Mouse (Mus musculus) neural tube, embryonic 11.5 days (tissue): ENCODE results near the gene Fam234b. TPM values are rescaled to one million over a fixed set of nuclear protein-coding genes. Genes with fewer than 3 reads are reported as not detected.

Source experiments
- ATAC-seq: fragments of 200-750 bp; cut with Nextera tagmentation; 2 replicates; pipeline ENCODE4 v1.8.0; 2017; ENCODE audit warnings: moderate number of reproducible peaks, mild to moderate bottlenecking, moderate TSS enrichment, moderate library complexity; ENCODE audit not compliant: insufficient read depth, low FRiP score, low TSS enrichment
- DNase-seq: peaks from one replicate; pipeline ENCODE4 v3.0.0-alpha.2; 2015; ENCODE audit warnings: low spot score
- H3K27ac ChIP-seq: fragments of 300-500 bp; sonication (generic); 2 replicates; pipeline ENCODE4 v1.5.1; 2014; ENCODE audit warnings: low read depth, mild to moderate bottlenecking, low read length
- H3K27me3 ChIP-seq: fragments of 300-500 bp; sonication (generic); 2 replicates; pipeline ENCODE4 v1.6.1; 2014; ENCODE audit warnings: mild to moderate bottlenecking, low read length, mixed read lengths; ENCODE audit not compliant: control insufficient read depth, insufficient read depth
- H3K36me3 ChIP-seq: fragments of 300-500 bp; sonication (generic); 2 replicates; pipeline ENCODE4 v1.6.1; 2014; ENCODE audit warnings: mild to moderate bottlenecking, low read length, moderate library complexity, mixed read lengths; ENCODE audit not compliant: control insufficient read depth, insufficient read depth
- H3K4me1 ChIP-seq: fragments of 300-500 bp; sonication (generic); 2 replicates; pipeline ENCODE4 v1.6.1; 2014; ENCODE audit warnings: low read length, mixed read lengths; ENCODE audit not compliant: control insufficient read depth, insufficient read depth
- H3K4me2 ChIP-seq: fragments of 300-500 bp; sonication (generic); 2 replicates; pipeline ENCODE4 v1.6.1; 2014; ENCODE audit warnings: low read depth, mild to moderate bottlenecking, moderate library complexity
- H3K4me3 ChIP-seq: fragments of 300-500 bp; sonication (generic); 2 replicates; pipeline ENCODE4 v1.5.1; 2014; ENCODE audit warnings: low read depth, low read length
- H3K9ac ChIP-seq: fragments of 300-500 bp; sonication (generic); 2 replicates; pipeline ENCODE4 v1.6.1; 2014; ENCODE audit warnings: mild to moderate bottlenecking, low read length
- H3K9me3 ChIP-seq: fragments of 300-500 bp; sonication (generic); 2 replicates; pipeline ENCODE4 v1.6.1; 2016; ENCODE audit warnings: low read length; ENCODE audit not compliant: control insufficient read depth
- WGBS: fragments of 180-500 bp; shearing (Covaris S2); extraction: QIAGEN DNeasy Blood & Tissue Kit; methylation state at CpG from one replicate; pipeline ENCODE4 v1.1.7; 2014; 5-methylcytosine and 5-hydroxymethylcytosine counted together
- polyA plus RNA-seq: library from polyadenylated mRNA; unstranded; fragments of >200 nt; fragmentation: Nextera tagmentation; extraction: Ambion mirVana; gene quantifications from 2 replicates; pipeline ENCODE4 v1.2.1, GENCODE M21; 2014

Gene Fam234b
- polyA plus RNA-seq, 1 experiment from 2014 or later: 41.3 TPM

DNA sequence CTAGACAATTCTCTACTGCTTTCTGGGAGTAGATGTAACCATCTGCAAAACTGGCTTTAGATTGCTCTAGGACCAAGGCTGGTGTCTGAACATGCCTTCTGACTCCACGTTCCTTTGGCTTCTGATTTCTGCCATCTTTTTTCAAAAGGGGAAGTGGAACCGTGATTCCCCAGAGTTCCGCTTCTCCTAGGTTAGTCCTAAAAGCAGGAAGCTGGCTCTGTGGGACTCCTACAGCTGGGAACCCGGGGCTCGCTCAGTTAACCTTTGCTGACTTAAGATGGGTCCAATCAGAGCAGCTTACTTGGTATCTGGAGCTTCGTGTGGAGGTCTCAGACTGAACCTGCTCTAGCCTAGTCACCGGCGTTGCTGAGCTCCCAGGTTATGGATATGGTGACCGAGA, 63.3 kb downstream of the Fam234b start:
- no peak overlapping the region for H3K4me3 ChIP-seq
- H3K9me3 ChIP-seq: no peaks in the 10 kb centered on the region
- H3K36me3 ChIP-seq: no peaks in the 10 kb centered on the region
- no peaks in the 10 kb centered on the region for H3K27me3 ChIP-seq
- WGBS: 89% methylated on average over 9 of the region's 9 CpGs
- H3K9ac ChIP-seq: no peak overlapping the region
- H3K4me1 ChIP-seq: no peaks in the 10 kb centered on the region
- ATAC-seq: no peak
- no peak for DNase-seq
- H3K27ac ChIP-seq: no peak overlapping the region
- H3K4me2 ChIP-seq: no peak overlapping the region

DNA sequence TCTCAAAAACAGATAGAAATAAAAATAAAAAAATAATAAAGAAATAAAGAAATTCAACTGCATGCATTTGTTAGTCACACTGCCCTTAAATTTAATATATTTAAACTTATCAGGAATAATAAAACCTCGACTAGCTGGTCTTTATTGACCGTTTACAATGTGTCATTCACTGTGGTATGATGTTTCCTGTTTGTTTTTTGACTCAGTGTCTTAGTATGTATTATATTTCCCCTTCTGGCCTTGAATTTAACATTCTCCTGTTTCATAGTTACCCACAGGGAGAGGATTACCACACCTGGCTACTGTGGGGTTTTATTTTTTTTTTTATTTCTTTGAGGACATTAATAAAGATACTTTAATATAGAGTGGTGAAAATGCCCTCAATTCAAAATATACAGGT, 64.8 kb downstream of the Fam234b start:
- Histone ChIP-seq H3K9me3 (no peaks in the 10 kb centered on the region), H3K9ac (no peak overlapping the region), H3K4me1 (no peaks in the 10 kb centered on the region), H3K36me3 (no peaks in the 10 kb centered on the region), H3K4me3 (no peak overlapping the region), H3K4me2 (no peak overlapping the region), H3K27me3 (no peaks in the 10 kb centered on the region), H3K27ac (no peak overlapping the region)
- DNase-seq: no peak
- 83% methylated on average over 2 of the region's 2 CpGs for WGBS
- no peak for ATAC-seq

DNA sequence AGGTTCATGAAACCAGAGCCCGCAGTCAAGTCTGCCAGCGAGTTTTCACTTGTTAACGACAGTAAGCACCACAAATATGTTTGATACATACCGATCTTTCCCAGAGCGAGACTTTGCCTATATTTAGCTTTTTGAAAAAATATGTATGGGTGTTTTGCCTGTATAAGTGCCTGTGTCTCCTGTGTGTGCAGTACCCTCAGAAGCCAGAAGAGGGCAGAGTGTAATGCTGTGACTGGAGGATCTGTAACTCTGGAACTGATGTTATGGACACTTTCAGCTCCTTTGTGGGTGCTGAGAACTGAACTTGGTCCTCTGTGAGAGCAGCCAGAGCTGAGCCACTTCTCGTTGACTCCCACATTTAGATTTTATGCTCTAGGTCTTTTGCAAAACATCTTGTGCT, 66.4 kb downstream of the Fam234b start:
- Histone ChIP-seq H3K9ac (no peak overlapping the region), H3K9me3 (no peaks in the 10 kb centered on the region), H3K4me2 (no peak overlapping the region), H3K36me3 (no peaks in the 10 kb centered on the region), H3K4me3 (no peak overlapping the region), H3K27ac (no peak overlapping the region), H3K27me3 (no peaks in the 10 kb centered on the region), H3K4me1 (no peaks in the 10 kb centered on the region)
- WGBS: 93% methylated on average over 6 of the region's 6 CpGs
- ATAC-seq (no peak), DNase-seq (no peak)

DNA sequence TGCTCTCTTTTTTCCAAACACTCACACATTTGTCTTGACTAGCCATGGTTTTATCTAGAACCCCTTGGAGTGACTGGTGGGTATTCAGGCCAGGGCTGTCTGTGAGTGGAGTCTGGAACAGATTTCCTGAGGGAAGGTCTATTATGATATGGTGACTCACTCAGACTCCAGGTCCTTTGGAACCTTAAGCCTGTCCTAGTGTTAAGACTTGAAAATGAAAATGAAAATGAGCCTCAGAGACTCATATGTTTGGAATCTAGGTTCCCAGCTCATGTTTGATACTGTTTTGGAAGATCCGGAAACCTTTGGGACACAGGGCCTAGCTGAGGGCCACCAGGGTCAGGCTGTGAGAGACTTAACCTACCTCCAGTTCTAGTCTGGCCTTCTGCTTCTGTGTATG, 68.3 kb downstream of the Fam234b start:
- H3K27me3 ChIP-seq: no peaks in the 10 kb centered on the region
- no peak overlapping the region for H3K4me2 ChIP-seq
- H3K27ac ChIP-seq: no peak overlapping the region
- H3K9ac ChIP-seq: no peak overlapping the region
- no peaks in the 10 kb centered on the region for H3K9me3 ChIP-seq
- WGBS: 100% methylated on average over 1 of the region's 1 CpGs
- no peak overlapping the region for H3K4me3 ChIP-seq
- ATAC-seq (no peak), DNase-seq (no peak)
- no peaks in the 10 kb centered on the region for H3K36me3 ChIP-seq
- no peaks in the 10 kb centered on the region for H3K4me1 ChIP-seq

DNA sequence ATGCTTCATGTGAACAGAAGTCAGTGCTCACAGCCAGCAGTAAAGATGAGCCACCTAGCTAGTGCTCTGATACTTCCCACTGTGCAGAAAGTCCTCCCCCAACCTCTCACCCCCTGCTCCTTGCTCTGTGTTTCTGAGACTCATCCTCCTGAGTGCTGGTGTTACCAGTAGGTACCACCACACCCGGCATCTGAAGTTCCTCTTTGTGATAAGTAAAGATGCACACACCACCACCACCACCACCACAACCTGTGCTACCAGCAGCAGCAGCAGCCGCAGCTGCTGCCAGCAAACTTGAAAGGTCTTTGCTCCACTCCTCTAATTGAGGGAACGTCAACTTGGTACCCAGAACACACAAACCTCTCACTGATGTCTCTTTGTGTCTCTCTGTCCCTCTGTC, 69.4 kb downstream of the Fam234b start:
- WGBS: 75% methylated on average over 3 of the region's 3 CpGs
- Histone ChIP-seq H3K4me3 (no peak overlapping the region), H3K9ac (no peak overlapping the region), H3K9me3 (no peaks in the 10 kb centered on the region), H3K4me1 (0 out of 2 replicates have a peak, but pooled peaks cover 3% of the 10 kb centered on the region), H3K36me3 (no peaks in the 10 kb centered on the region), H3K4me2 (no peak overlapping the region), H3K27ac (no peak overlapping the region), H3K27me3 (no peaks in the 10 kb centered on the region)
- ATAC-seq (no peak), DNase-seq (no peak)

DNA sequence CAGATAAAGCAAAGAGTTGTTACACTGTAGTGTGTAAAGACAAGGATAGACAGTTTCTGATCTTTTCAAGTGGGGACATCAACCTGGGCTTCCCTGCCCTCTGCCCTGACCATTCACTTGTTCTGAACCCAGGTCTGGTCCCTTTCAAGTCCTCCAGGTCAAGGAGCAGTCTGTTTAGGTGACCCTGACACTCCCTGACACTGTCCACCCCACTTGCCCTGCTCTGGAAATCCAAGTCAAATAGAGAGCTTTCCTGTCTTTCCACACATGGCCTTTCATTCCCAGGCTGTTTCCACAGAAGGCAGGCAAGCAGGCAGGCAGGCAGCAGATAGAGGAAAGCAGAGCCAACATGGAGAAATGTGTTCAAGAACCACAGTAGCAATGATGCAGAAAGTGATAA, 70.6 kb downstream of the Fam234b start:
- no peak overlapping the region for H3K27ac ChIP-seq
- H3K4me3 ChIP-seq: no peak overlapping the region
- no peak overlapping the region for H3K9ac ChIP-seq
- H3K36me3 ChIP-seq: no peaks in the 10 kb centered on the region
- DNase-seq (no peak), ATAC-seq (no peak)
- H3K27me3 ChIP-seq: no peaks in the 10 kb centered on the region
- 0 out of 2 replicates have a peak, but pooled peaks cover 3% of the 10 kb centered on the region for H3K4me1 ChIP-seq
- no peaks in the 10 kb centered on the region for H3K9me3 ChIP-seq
- no peak overlapping the region for H3K4me2 ChIP-seq

DNA sequence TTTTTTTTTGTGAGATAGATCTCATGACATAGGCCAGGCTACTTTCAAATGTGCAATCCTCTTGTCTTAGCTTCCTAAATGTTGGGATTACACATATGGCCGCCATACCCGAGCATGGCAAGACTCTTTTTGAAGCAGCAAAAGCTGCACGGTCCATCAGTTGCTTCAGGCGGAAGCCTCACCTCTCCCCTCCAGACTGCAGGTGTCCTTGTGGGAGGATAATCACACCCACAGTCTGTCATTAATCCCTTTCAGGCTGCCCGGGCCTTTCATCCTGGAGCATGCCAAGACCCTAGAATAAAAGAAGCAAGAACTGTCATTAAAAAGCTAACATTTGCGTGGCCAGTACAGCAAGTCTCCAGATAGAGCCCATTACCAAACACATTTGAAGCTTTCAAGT, 71.8 kb downstream of the Fam234b start:
- no peaks in the 10 kb centered on the region for H3K36me3 ChIP-seq
- H3K4me1 ChIP-seq: 0 out of 2 replicates have a peak, but pooled peaks cover 3% of the 10 kb centered on the region
- H3K27me3 ChIP-seq: no peaks in the 10 kb centered on the region
- 28% methylated on average over 6 of the region's 6 CpGs for whole genome bisulfite sequencing
- no peak overlapping the region for H3K27ac ChIP-seq
- H3K4me3 ChIP-seq: no peak overlapping the region
- DNase-seq: no peak
- H3K9ac ChIP-seq: no peak overlapping the region
- H3K4me2 ChIP-seq: no peak overlapping the region
- ATAC-seq: no peak
- no peaks in the 10 kb centered on the region for H3K9me3 ChIP-seq

DNA sequence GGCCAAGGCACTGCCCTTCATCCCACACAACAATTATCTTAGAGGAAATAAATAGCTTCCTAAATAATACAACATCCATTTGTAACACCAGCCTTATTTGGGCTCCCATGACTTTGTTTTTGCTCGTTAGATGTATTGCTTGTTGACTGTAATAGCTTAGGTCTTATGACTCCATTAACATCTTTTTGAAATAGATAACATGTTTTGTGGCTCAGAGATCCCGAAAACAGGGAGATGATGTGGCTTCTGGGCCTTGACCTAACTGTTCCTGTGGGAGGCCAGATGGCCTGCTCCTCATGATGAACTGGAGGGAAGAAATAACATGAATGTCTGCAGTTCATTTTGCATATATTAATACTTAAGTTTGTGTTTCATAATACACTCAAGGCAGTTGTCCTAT, 74.0 kb downstream of the Fam234b start:
- no peaks in the 10 kb centered on the region for H3K27me3 ChIP-seq

DNA sequence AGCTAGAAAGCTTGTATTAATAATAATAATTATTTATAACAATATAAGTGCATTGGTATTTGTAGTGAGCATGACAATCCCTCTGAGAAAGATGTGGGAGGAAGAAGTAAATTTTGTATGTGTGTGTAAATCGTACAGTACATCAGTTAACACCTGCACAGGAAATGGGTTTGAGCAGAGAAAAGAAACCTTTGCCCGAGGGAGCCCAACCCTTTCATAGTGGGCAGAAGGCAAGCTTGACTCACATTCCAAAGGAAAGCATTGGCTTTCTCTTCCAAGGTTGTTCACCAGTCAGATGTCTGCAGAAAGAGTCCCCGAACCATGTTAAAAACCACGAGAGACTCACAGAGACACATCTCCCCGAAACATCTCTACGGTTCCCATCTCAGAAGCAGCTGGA, 75.3 kb downstream of the Fam234b start:
- no peaks in the 10 kb centered on the region for H3K27me3 ChIP-seq
- H3K36me3 ChIP-seq: no peaks in the 10 kb centered on the region
- H3K9ac ChIP-seq: no peak overlapping the region
- WGBS: 88% methylated on average over 6 of the region's 6 CpGs
- no peak for DNase-seq
- no peak overlapping the region for H3K4me3 ChIP-seq
- no peak overlapping the region for H3K27ac ChIP-seq
- no peaks in the 10 kb centered on the region for H3K9me3 ChIP-seq
- no peak for ATAC-seq
- H3K4me1 ChIP-seq: 0 out of 2 replicates have a peak, but pooled peaks cover 3% of the 10 kb centered on the region
- no peak overlapping the region for H3K4me2 ChIP-seq

More for the DNA sequence above, 74.0 kb downstream of the Fam234b start:
- no peak overlapping the region for H3K4me3 ChIP-seq
- no peaks in the 10 kb centered on the region for H3K9me3 ChIP-seq
- H3K4me1 ChIP-seq: 0 out of 2 replicates have a peak, but pooled peaks cover 3% of the 10 kb centered on the region
- 72% methylated on average over 2 of the region's 2 CpGs for WGBS
- H3K27ac ChIP-seq: no peak overlapping the region
- no peaks in the 10 kb centered on the region for H3K36me3 ChIP-seq
- no peak for DNase-seq
- no peak for ATAC-seq
- H3K9ac ChIP-seq: no peak overlapping the region
- H3K4me2 ChIP-seq: no peak overlapping the region
